Mouse (Mus musculus): ENCODE measurements around the gene AL607142.1. TPM values are rescaled to one million over a fixed set of nuclear protein-coding genes. Genes with fewer than 3 reads are reported as not detected.

The AL607142.1 gene
- polyA plus RNA-seq, 1 experiment from 2014 or later, result not detected

GRCm38 (mm10) chr4:120042480-120042879, 22.3 kb upstream of the AL607142.1 start:
- DNase-seq (ENCODE audit: low spot score) (no peak), ATAC-seq (ENCODE audit: low FRiP score, low TSS enrichment) (no peak)
- Histone ChIP-seq H3K4me3 (ENCODE audit: low read depth, low read length) (no peak overlapping the region), H3K4me1 (replicated peaks; ENCODE audit: control insufficient read depth, insufficient read depth) (no peaks in the 10 kb centered on the region), H3K9ac (ENCODE audit: low read length) (no peak overlapping the region), H3K27me3 (ENCODE audit: control insufficient read depth, insufficient read depth, low read length) (no peaks in the 10 kb centered on the region), H3K9me3 (ENCODE audit: control insufficient read depth, low read length) (no peaks in the 10 kb centered on the region), H3K4me2 (replicated peaks; ENCODE audit: low read depth) (no peak overlapping the region), H3K27ac (replicated peaks) (no peak overlapping the region), H3K36me3 (ENCODE audit: control insufficient read depth, insufficient read depth, low read length) (no peaks in the 10 kb centered on the region)
- TF ChIP-seq EP300 (optimal IDR thresholded peaks at IDR 0.05) (no peak), CTCF (IDR thresholded peaks at IDR 0.05; ENCODE audit: low read depth) (no peak)
- WGBS, result 82% methylated on average over 7 of the region's 7 CpGs

GRCm38 (mm10) chr4:120044612-120045011, 20.2 kb upstream of the AL607142.1 start:
- ATAC-seq (ENCODE audit: low FRiP score, low TSS enrichment), result no peak
- TF ChIP-seq EP300 (optimal IDR thresholded peaks at IDR 0.05) (no peak), CTCF (IDR thresholded peaks at IDR 0.05; ENCODE audit: low read depth) (no peak)
- Histone ChIP-seq H3K9me3 (ENCODE audit: control insufficient read depth, low read length) (no peaks in the 10 kb centered on the region), H3K4me3 (ENCODE audit: low read depth, low read length) (no peak overlapping the region), H3K27me3 (ENCODE audit: control insufficient read depth, insufficient read depth, low read length) (no peaks in the 10 kb centered on the region), H3K27ac (replicated peaks) (no peak overlapping the region), H3K4me2 (replicated peaks; ENCODE audit: low read depth) (no peak overlapping the region), H3K36me3 (ENCODE audit: control insufficient read depth, insufficient read depth, low read length) (no peaks in the 10 kb centered on the region), H3K9ac (ENCODE audit: low read length) (no peak overlapping the region), H3K4me1 (replicated peaks; ENCODE audit: control insufficient read depth, insufficient read depth) (no peaks in the 10 kb centered on the region)
- no peak for DNase-seq (ENCODE audit: low spot score)
- WGBS, result 79% methylated on average over 5 of the region's 5 CpGs

- no peaks in the 10 kb centered on the region for H3K27me3 ChIP-seq (ENCODE audit: control insufficient read depth, insufficient read depth, low read length)
- no peaks in the 10 kb centered on the region for H3K9me3 ChIP-seq (ENCODE audit: control insufficient read depth, low read length)
- no peaks in the 10 kb centered on the region for H3K4me1 ChIP-seq (replicated peaks; ENCODE audit: control insufficient read depth, insufficient read depth)
- H3K36me3 ChIP-seq (ENCODE audit: control insufficient read depth, insufficient read depth, low read length), result no peaks in the 10 kb centered on the region
- no peak overlapping the region for H3K27ac ChIP-seq (replicated peaks)
- no peak for DNase-seq (ENCODE audit: low spot score)
- no peak overlapping the region for H3K9ac ChIP-seq (ENCODE audit: low read length)
- ATAC-seq (ENCODE audit: low FRiP score, low TSS enrichment), result no peak
- WGBS, result 38% methylated on average over 5 of the region's 5 CpGs
- H3K4me2 ChIP-seq (replicated peaks; ENCODE audit: low read depth), result no peak overlapping the region
- no peak overlapping the region for H3K4me3 ChIP-seq (ENCODE audit: low read depth, low read length)
- TF ChIP-seq EP300 (optimal IDR thresholded peaks at IDR 0.05) (no peak), CTCF (IDR thresholded peaks at IDR 0.05; ENCODE audit: low read depth) (no peak)
Observed at GRCm38 (mm10) chr4:120045131-120045537, 19.7 kb upstream of the AL607142.1 start.

GRCm38 (mm10) chr4:120045871-120046270, 18.9 kb upstream of the AL607142.1 start:
- no peaks in the 10 kb centered on the region for H3K27me3 ChIP-seq (ENCODE audit: control insufficient read depth, insufficient read depth, low read length)
- WGBS, result 73% methylated on average over 7 of the region's 7 CpGs
- H3K9me3 ChIP-seq (ENCODE audit: control insufficient read depth, low read length), result no peaks in the 10 kb centered on the region
- no peak; the same call in 1 of the 2 replicates for ATAC-seq (ENCODE audit: low FRiP score, low TSS enrichment)
- no peak for DNase-seq (ENCODE audit: low spot score)
- no peaks in the 10 kb centered on the region for H3K36me3 ChIP-seq (ENCODE audit: control insufficient read depth, insufficient read depth, low read length)
- H3K4me2 ChIP-seq (replicated peaks; ENCODE audit: low read depth), result no peak overlapping the region
- no peaks in the 10 kb centered on the region for H3K4me1 ChIP-seq (replicated peaks; ENCODE audit: control insufficient read depth, insufficient read depth)
- H3K4me3 ChIP-seq (ENCODE audit: low read depth, low read length), result no peak overlapping the region
- H3K9ac ChIP-seq (ENCODE audit: low read length), result no peak overlapping the region
- no peak overlapping the region for H3K27ac ChIP-seq (replicated peaks)
- TF ChIP-seq EP300 (optimal IDR thresholded peaks at IDR 0.05), result no peak

- ATAC-seq (ENCODE audit: low FRiP score, low TSS enrichment), result no peak; the same call in 1 of the 2 replicates
- H3K36me3 ChIP-seq (ENCODE audit: control insufficient read depth, insufficient read depth, low read length), result no peaks in the 10 kb centered on the region
- no peak for DNase-seq (ENCODE audit: low spot score)
- H3K4me2 ChIP-seq (replicated peaks; ENCODE audit: low read depth), result no peak overlapping the region
- H3K9me3 ChIP-seq (ENCODE audit: control insufficient read depth, low read length), result no peaks in the 10 kb centered on the region
- no peaks in the 10 kb centered on the region for H3K4me1 ChIP-seq (replicated peaks; ENCODE audit: control insufficient read depth, insufficient read depth)
- 38% methylated on average over 4 of the region's 4 CpGs for WGBS
- no peak overlapping the region for H3K4me3 ChIP-seq (ENCODE audit: low read depth, low read length)
- H3K27me3 ChIP-seq (ENCODE audit: control insufficient read depth, insufficient read depth, low read length), result no peaks in the 10 kb centered on the region
- no peak overlapping the region for H3K27ac ChIP-seq (replicated peaks)
- H3K9ac ChIP-seq (ENCODE audit: low read length), result no peak overlapping the region
- no peak for TF ChIP-seq EP300 (optimal IDR thresholded peaks at IDR 0.05)
Observed at GRCm38 (mm10) chr4:120047060-120047459, 17.7 kb upstream of the AL607142.1 start.

- ATAC-seq (ENCODE audit: low FRiP score, low TSS enrichment), result no peak
- TF ChIP-seq CTCF (IDR thresholded peaks at IDR 0.05; ENCODE audit: low read depth), result no peak
- no peak for TF ChIP-seq EP300 (optimal IDR thresholded peaks at IDR 0.05)
- H3K4me1 ChIP-seq (replicated peaks; ENCODE audit: control insufficient read depth, insufficient read depth), result no peaks in the 10 kb centered on the region
- no peaks in the 10 kb centered on the region for H3K9me3 ChIP-seq (ENCODE audit: control insufficient read depth, low read length)
- no peak overlapping the region for H3K27ac ChIP-seq (replicated peaks)
- no peak overlapping the region for H3K9ac ChIP-seq (ENCODE audit: low read length)
- no peak overlapping the region for H3K4me2 ChIP-seq (replicated peaks; ENCODE audit: low read depth)
- no peak overlapping the region for H3K4me3 ChIP-seq (ENCODE audit: low read depth, low read length)
- no peak for DNase-seq (ENCODE audit: low spot score)
- WGBS, result 80% methylated on average over 4 of the region's 4 CpGs
- no peaks in the 10 kb centered on the region for H3K27me3 ChIP-seq (ENCODE audit: control insufficient read depth, insufficient read depth, low read length)
- no peaks in the 10 kb centered on the region for H3K36me3 ChIP-seq (ENCODE audit: control insufficient read depth, insufficient read depth, low read length)
Observed at GRCm38 (mm10) chr4:120048274-120048673, 16.5 kb upstream of the AL607142.1 start.
